Mouse (Mus musculus) embryonic facial prominence, embryonic 15.5 days (tissue): ENCODE results near the gene Ipo7. TPM values are rescaled to one million over a fixed set of nuclear protein-coding genes. Genes with fewer than 3 reads are reported as not detected.

Experiments
- polyA plus RNA-seq: library from polyadenylated mRNA; unstranded; fragments of >200 nt; fragmentation: Nextera tagmentation; extraction: Ambion mirVana; gene quantifications from 2 replicates; pipeline ENCODE4 v1.2.1, GENCODE M21; 2015

The Ipo7 gene
- polyA plus RNA-seq, 1 experiment from 2014 or later = 39.5 TPM

Other genes starting within 250 kb of the Ipo7 start
- 1.6 and 2.6 TPM in 2 replicates for gene Nrip3, start 236.2 kb upstream of the Ipo7 start, polyA plus RNA-seq
- gene Scube2, start 152.6 kb upstream of the Ipo7 start, polyA plus RNA-seq = 3.7 and 3.9 TPM in 2 replicates
- gene Dennd5a, start 57.8 kb upstream of the Ipo7 start, polyA plus RNA-seq = 33.8 and 39.1 TPM in 2 replicates
- 59.3 and 61.6 TPM in 2 replicates for gene Tmem41b, start 31.3 kb upstream of the Ipo7 start, polyA plus RNA-seq
- gene Zfp143, start 42.9 kb downstream of the Ipo7 start, polyA plus RNA-seq = 16.1 and 17.3 TPM in 2 replicates
- gene Wee1, start 103.8 kb downstream of the Ipo7 start, polyA plus RNA-seq = 22.2 and 23.9 TPM in 2 replicates
- gene Swap70, start 203.4 kb downstream of the Ipo7 start, polyA plus RNA-seq = 33.2 TPM in 2 replicates